Mouse (Mus musculus) bone marrow, adult 2 months (tissue): ENCODE data around the gene Hoxd9.

Source experiments
- CTCF ChIP-seq: fragments of 200-500 bp; IDR thresholded peaks from 2 replicates; pipeline ENCODE4 v1.5.1; 2011; ENCODE audit warnings: low read length, control low read depth; ENCODE audit not compliant: control insufficient read depth, insufficient read depth
- POLR2A ChIP-seq: fragments of 200-500 bp; IDR thresholded peaks from 2 replicates; pipeline ENCODE4 v1.6.1; 2011; ENCODE audit warnings: low read depth, mild to moderate bottlenecking, control low read depth, low read length, borderline replicate concordance; ENCODE audit not compliant: control insufficient read depth

DNA sequence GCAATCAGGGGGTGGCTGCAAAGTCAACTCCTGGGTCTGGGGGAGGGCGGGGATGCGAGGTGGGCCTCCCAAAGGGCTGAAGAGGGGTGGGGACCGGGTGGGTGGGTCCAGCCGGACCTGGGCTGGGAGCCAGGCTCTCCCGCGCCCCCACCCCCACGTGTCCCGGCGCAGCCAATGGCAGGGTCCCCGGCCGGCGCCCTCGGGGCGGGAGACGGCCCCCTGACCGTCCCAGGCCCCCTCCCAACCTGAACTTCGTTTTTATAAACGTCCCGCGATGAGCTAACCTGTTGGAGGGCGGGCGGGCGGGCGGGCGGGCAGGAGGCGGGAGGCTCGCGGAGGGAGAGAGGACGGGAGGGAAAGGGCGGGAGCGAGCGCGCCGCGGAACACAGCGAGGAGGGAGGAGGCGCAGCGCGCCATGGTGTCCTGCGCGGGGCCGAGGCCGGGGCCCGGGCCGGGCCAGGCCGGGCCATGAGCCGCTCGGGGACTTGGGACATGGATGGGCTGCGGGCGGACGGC lies 29.6 kb upstream of the Hoxd9 start, which contains the start of gene Hoxd13:
- TF ChIP-seq CTCF (no peak), POLR2A (no peak)
